Mouse (Mus musculus) embryonic facial prominence, embryonic 15.5 days (tissue): Measurements from ENCODE around the gene Mrps14. TPM values are rescaled to one million over a fixed set of nuclear protein-coding genes. Genes with fewer than 3 reads are reported as not detected.

Experiments
- ATAC-seq: fragments of 200-750 bp; cut with Nextera tagmentation; 2 replicates; pipeline ENCODE4 v1.8.0; 2017; ENCODE audit warnings: low read depth, moderate TSS enrichment; ENCODE audit not compliant: insufficient number of reproducible peaks, low FRiP score, low TSS enrichment
- H3K27ac ChIP-seq: fragments of 300-500 bp; sonication (generic); replicated peaks from 2 replicates; pipeline ENCODE4 v1.5.1; 2015; ENCODE audit warnings: mild to moderate bottlenecking, inconsistent platforms
- H3K27me3 ChIP-seq: fragments of 300-500 bp; sonication (generic); 2 replicates; pipeline ENCODE4 v1.6.1; 2015; ENCODE audit warnings: inconsistent platforms
- H3K36me3 ChIP-seq: fragments of 300-500 bp; sonication (generic); 2 replicates; pipeline ENCODE4 v1.6.1; 2015; ENCODE audit warnings: mild to moderate bottlenecking, inconsistent platforms
- H3K4me1 ChIP-seq: fragments of 300-500 bp; sonication (generic); 2 replicates; pipeline ENCODE4 v1.6.1; 2015; ENCODE audit warnings: inconsistent platforms
- H3K4me2 ChIP-seq: fragments of 300-500 bp; sonication (generic); replicated peaks from 2 replicates; pipeline ENCODE4 v1.6.1; 2015; ENCODE audit warnings: mild to moderate bottlenecking, inconsistent platforms
- H3K4me3 ChIP-seq: fragments of 300-500 bp; sonication (generic); replicated peaks from 2 replicates; pipeline ENCODE4 v1.5.1; 2015; ENCODE audit warnings: mild to moderate bottlenecking, inconsistent platforms
- H3K9ac ChIP-seq: fragments of 300-500 bp; sonication (generic); 2 replicates; pipeline ENCODE4 v1.6.1; 2015; ENCODE audit warnings: inconsistent platforms
- H3K9me3 ChIP-seq: fragments of 300-500 bp; sonication (generic); replicated peaks from 2 replicates; pipeline ENCODE4 v1.6.1; 2016; ENCODE audit warnings: inconsistent platforms
- WGBS: fragments of 180-500 bp; shearing (Covaris S2); methylation state at CpG from one replicate; pipeline ENCODE4 v1.1.7; 2015; 5-methylcytosine and 5-hydroxymethylcytosine counted together
- polyA plus RNA-seq: library from polyadenylated mRNA; unstranded; fragments of >200 nt; fragmentation: Nextera tagmentation; extraction: Ambion mirVana; gene quantifications from 2 replicates; pipeline ENCODE4 v1.2.1, GENCODE M21; 2015

The Mrps14 gene
- 225 and 232 TPM in 2 replicates for polyA plus RNA-seq

DNA sequence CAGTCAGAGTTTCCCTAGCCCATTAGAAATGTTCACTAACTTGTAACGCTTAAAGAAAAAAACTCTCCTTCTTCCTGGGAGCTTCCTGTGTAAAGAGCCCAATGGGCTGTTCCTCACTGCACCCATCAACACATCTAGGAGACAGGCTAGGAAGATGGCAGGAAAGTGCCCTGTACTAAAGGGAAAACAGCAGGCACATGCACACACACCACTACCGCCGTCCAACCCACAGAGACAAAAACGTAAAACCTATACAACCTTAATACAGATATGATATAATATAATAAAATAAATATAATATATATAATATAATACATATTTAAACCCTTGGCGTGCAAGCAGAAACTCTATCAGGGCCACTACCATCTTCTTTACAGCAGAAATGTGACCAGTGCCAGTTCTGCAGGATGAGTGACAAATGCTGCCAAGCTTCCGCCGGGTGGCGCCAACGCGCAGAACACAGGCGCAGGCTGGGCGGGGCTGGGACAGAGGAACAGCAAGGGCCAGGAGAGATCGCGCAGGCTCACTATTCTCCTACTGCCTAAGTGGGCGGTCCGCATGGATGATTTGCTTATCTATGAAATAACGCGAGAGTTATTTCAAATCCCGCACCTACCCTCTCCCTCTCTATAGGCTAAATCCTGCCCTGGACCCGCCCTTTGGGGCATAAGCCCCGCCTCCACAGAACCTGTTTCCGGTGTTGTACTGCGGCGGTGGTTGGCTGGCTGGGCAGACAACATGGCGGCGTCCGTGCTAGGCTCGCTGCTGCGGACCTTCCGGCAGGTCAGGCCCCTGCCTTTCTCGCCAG, at the start of gene Mrps14:
Gene Mrps14, plus strand, starts transcription at position 687 of the 808 bp plus-strand sequence.
- 6% methylated on average over 31 of the region's 31 CpGs for WGBS

DNA sequence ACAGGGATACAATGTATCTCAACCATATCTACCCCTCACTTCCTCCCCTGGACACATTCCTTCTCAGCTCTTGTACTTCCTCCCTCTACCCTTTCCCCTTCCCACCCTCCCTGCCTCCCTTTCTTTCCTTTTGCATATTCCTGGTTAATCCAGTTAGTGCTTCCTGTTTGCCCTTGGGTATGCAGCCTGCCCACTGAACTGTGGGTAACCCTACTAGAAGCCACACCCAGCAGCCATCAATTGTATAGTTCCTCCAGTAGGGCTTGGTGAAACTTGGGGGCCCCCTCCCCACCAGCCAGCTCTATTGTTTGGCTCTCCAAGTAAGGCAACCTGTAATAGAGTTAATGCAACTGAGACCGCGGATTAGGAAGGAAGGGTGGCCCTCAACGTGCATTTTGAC, 49.4 kb upstream of the Mrps14 start:
- 68% methylated on average over 3 of the region's 3 CpGs for WGBS
- no peak for ATAC-seq
- H3K4me2 ChIP-seq, result no peak overlapping the region

More for the DNA sequence above, at the start of gene Mrps14:
- H3K27me3 ChIP-seq, result no peaks in the 10 kb centered on the region
- peaks cover 10% of the 10 kb centered on the region for H3K36me3 ChIP-seq
- no peaks in the 10 kb centered on the region for H3K9me3 ChIP-seq
- peak within 1 kb of the TSS; percentile 75 for H3K4me2 ChIP-seq
- ATAC-seq, result peak; percentile 100
- H3K27ac ChIP-seq, result peak within 1 kb of the TSS; percentile 83
- H3K4me1 ChIP-seq, result peaks cover 13% of the 10 kb centered on the region; the same call in 1 of the 2 replicates
- H3K4me3 ChIP-seq, result peak within 1 kb of the TSS; percentile 95
- peak within 1 kb of the TSS; percentile 96 for H3K9ac ChIP-seq

DNA sequence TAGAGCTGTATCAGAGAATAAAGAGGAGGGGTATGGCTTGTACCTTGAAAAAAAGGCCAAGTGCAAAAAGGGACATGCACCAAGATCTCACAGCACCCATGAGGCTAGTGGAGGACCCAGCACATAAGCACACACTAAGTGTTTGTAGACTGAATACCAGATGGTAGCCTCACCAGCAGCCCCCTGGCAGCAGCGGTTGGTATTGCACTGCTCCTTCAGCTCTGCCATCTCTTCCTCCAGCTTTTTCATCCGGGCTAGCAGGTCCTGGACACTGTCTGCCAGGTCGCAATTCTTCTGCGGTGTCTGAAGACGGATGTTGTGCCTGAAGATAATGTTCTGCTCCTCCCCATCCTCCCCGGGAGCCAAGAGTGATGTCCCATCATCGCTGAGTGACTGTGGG, 47.7 kb upstream of the Mrps14 start:
- H3K4me2 ChIP-seq, result no peak overlapping the region
- no peak for ATAC-seq
- no peaks in the 10 kb centered on the region for H3K9me3 ChIP-seq
- WGBS, result 88% methylated on average over 7 of the region's 7 CpGs
- H3K4me3 ChIP-seq, result no peak overlapping the region
- no peak overlapping the region for H3K27ac ChIP-seq
- peaks cover 4% of the 10 kb centered on the region; the same call in 1 of the 2 replicates for H3K27me3 ChIP-seq
- peaks cover 17% of the 10 kb centered on the region for H3K4me1 ChIP-seq
- no peaks in the 10 kb centered on the region for H3K36me3 ChIP-seq
- H3K9ac ChIP-seq, result no peak overlapping the region

More for the DNA sequence above, 49.4 kb upstream of the Mrps14 start:
- Histone ChIP-seq H3K4me1 (peaks cover 17% of the 10 kb centered on the region), H3K27ac (no peak overlapping the region), H3K27me3 (peaks cover 4% of the 10 kb centered on the region; the same call in 1 of the 2 replicates), H3K4me3 (no peak overlapping the region), H3K9me3 (no peaks in the 10 kb centered on the region), H3K9ac (no peak overlapping the region), H3K36me3 (no peaks in the 10 kb centered on the region)

DNA sequence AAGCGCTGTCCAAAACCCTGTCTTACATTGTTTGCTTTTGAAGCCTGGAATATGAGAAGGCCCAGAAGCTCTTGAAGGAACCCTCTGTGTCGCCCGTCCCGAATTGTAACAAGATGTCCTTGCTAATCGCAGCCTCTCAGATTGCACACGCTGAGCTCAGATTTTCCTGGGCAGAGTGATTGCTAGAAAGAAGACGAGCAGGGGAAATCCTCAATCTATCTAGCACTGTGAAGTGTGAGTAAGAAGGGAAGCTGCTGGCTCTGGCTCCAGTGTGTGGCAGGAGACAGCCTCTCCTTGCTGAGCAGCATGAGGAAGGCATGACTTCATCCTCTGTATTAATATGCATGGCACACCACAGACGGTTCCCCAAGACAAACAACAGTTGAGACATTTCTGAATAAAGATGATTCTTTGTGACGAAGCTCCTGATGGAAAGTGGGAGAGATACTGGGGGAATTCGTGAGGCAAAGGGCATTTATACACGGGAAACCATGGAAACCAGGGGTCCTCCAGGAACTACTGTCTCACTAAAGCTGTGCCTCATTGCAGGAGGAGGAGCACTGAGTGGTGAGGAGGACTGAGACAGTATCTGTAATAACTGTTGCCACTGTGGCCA, 45.6 kb upstream of the Mrps14 start:
- Histone ChIP-seq H3K9ac (no peak overlapping the region), H3K27me3 (peaks cover 4% of the 10 kb centered on the region; the same call in 1 of the 2 replicates), H3K9me3 (no peaks in the 10 kb centered on the region), H3K4me3 (no peak overlapping the region), H3K27ac (peak overlapping the region; percentile 8), H3K36me3 (no peaks in the 10 kb centered on the region), H3K4me1 (peaks cover 21% of the 10 kb centered on the region), H3K4me2 (peak overlapping the region; percentile 21; the same call in 1 of the 2 replicates)
- ATAC-seq, result 0 out of 2 replicates have a peak, but pooled peaks have one; percentile 36
- WGBS, result 23% methylated on average over 11 of the region's 11 CpGs

DNA sequence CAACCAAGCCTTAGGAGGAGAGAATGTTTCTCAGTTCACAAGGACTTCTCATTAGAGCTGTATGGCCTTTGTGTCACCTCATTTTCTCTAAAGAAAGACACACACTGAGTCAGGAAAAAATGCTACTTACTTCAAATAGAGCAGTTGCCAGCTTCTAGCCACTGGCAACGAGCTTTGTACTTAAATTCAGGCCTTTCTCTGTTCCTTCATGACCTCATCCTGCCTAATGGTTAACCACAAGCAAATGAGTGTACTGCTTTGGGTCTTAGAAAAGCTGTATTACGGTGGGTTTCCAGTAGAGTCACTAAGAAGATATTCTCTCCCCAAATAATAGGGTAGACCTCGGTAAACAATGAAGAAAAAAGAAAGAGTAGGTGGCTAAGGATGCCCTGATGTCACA, 44.3 kb upstream of the Mrps14 start:
- peaks cover 21% of the 10 kb centered on the region for H3K4me1 ChIP-seq
- no peaks in the 10 kb centered on the region for H3K36me3 ChIP-seq
- no peak overlapping the region for H3K4me3 ChIP-seq
- H3K4me2 ChIP-seq, result no peak overlapping the region
- ATAC-seq, result no peak
- H3K27ac ChIP-seq, result no peak overlapping the region
- H3K9ac ChIP-seq, result no peak overlapping the region
- 63% methylated on average over 3 of the region's 3 CpGs for WGBS
- no peaks in the 10 kb centered on the region for H3K9me3 ChIP-seq
- H3K27me3 ChIP-seq, result peaks cover 4% of the 10 kb centered on the region; the same call in 1 of the 2 replicates

DNA sequence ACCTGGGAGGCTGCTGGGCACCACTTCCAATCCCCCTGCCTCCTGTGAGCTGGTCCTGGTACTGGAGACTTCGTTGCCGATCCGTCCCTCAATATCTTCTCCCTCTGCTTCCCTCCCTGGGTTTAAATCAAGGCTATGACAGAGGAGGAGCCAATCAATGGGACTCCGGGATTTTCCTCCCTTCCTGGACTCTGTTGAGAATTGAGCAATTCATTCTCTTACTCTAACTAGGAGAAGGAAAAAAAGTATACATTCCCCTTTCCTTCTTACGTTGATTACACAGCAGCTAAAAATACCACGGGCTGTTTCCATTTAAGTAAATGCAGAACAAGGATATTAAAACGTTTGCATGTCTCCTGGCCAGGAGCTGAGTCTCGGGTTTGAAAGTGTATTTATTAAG, 41.5 kb upstream of the Mrps14 start, which contains the start of gene Tnn:
Gene Tnn, minus strand, starts transcription at position 101 of the 400 bp plus-strand sequence.
- no peaks in the 10 kb centered on the region for H3K27me3 ChIP-seq
- H3K9me3 ChIP-seq, result no peaks in the 10 kb centered on the region
- H3K4me1 ChIP-seq, result peaks cover 21% of the 10 kb centered on the region
- WGBS, result 33% methylated on average over 8 of the region's 8 CpGs
- H3K36me3 ChIP-seq, result no peaks in the 10 kb centered on the region
- ATAC-seq, result no peak
- H3K4me2 ChIP-seq, result no peak within 1 kb of the TSS; the same call in 1 of the 2 replicates
- H3K4me3 ChIP-seq, result 0 out of 2 replicates have a peak within 1 kb of the TSS, but pooled peaks have one; percentile 3
- H3K9ac ChIP-seq, result no peak within 1 kb of the TSS
- H3K27ac ChIP-seq, result 0 out of 2 replicates have a peak within 1 kb of the TSS, but pooled peaks have one; percentile 28

DNA sequence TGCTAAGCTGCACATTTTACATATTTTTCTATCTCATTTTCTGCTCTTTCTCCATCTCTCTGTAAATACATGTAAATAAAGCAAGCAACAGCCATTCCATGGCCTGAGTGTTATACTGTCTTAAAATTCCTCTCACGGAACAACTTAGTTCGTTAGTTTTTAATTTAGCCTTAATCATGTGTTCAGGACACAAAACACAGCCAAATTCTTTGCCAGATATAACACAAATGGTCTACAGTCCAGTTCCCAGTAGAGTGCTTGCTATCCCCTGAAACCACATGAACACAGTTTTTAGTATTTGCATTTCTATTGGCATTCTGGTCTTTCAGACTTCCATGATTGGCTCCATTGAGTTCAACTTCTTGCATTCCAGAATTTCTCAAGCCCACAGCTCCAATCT, 36.8 kb upstream of the Mrps14 start:
- WGBS, result 84% methylated on average over 2 of the region's 2 CpGs

DNA sequence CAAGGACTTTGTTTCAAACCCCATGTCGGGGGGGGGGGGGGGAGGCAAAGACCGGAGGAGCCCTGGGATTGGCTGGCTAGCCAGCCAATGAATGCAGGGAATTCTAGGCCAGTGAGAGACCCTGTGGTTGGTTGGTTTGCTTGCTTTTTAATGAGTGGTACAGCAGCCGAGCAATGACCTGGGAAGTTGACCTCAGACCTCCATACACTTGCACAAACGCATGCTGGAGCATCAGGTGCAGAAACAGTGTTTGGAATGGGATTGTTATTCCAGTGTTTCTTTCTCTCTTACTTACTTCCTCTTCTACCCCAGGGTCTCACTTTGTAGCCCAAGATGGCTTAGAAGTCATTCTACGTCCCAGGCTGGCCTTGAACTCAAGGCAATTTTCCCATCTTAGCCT, 28.4 kb upstream of the Mrps14 start:
- Histone ChIP-seq H3K4me1 (no peaks in the 10 kb centered on the region), H3K4me2 (no peak overlapping the region), H3K27me3 (no peaks in the 10 kb centered on the region), H3K9ac (no peak overlapping the region), H3K9me3 (no peaks in the 10 kb centered on the region), H3K4me3 (no peak overlapping the region), H3K36me3 (no peaks in the 10 kb centered on the region), H3K27ac (no peak overlapping the region)
- no peak for ATAC-seq
- 62% methylated on average over 4 of the region's 5 CpGs for WGBS

More for the DNA sequence above, 36.8 kb upstream of the Mrps14 start:
- ATAC-seq, result no peak
- no peak overlapping the region for H3K9ac ChIP-seq
- no peak overlapping the region for H3K27ac ChIP-seq
- no peaks in the 10 kb centered on the region for H3K27me3 ChIP-seq
- H3K36me3 ChIP-seq, result no peaks in the 10 kb centered on the region
- H3K4me1 ChIP-seq, result peaks cover 9% of the 10 kb centered on the region
- no peaks in the 10 kb centered on the region for H3K9me3 ChIP-seq
- no peak overlapping the region for H3K4me2 ChIP-seq
- no peak overlapping the region for H3K4me3 ChIP-seq

DNA sequence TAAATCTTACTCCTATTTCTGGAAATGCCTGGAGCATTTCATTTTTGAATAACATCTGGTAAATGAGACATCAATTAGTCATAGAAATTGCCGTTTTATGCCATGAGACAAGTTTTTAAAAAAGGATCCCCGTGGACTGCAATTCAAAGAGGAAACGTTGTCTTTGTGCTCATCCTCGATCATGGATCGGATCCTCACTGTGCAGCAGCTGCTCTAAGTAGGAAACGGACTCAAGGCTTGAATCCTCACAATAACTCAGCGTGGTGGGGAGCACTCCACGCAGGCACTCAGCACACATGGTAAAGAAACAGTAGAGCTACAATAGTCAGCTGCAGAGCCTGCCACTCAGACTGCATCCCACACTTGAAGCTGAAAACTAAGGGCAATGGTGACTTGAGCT, 18.1 kb upstream of the Mrps14 start:
- Histone ChIP-seq H3K4me2 (no peak overlapping the region), H3K4me1 (peaks cover 6% of the 10 kb centered on the region), H3K36me3 (no peaks in the 10 kb centered on the region), H3K27me3 (no peaks in the 10 kb centered on the region), H3K9ac (no peak overlapping the region), H3K27ac (no peak overlapping the region), H3K4me3 (no peak overlapping the region), H3K9me3 (no peaks in the 10 kb centered on the region)
- WGBS, result 38% methylated on average over 8 of the region's 8 CpGs
- ATAC-seq, result no peak

DNA sequence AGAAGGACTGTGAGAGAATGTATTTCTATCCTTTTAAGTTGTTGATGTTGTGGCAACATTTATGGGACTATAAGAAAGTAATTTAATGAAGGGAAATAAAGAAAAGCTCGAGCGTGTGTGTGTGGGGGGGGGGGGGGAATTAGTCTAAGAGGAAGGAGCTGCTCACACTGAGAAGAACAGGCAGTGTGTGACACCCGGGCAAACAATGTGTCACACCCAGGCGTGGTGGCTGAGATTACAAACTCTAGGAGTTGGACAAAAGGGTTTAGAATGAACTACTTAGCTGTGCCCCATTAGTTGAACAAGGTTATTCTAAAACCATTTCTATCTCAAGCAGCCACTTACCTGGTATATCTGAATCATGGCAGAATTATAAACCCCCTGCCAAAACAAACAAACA, 13.8 kb upstream of the Mrps14 start:
- no peak for ATAC-seq
- 65% methylated on average over 4 of the region's 4 CpGs for WGBS

DNA sequence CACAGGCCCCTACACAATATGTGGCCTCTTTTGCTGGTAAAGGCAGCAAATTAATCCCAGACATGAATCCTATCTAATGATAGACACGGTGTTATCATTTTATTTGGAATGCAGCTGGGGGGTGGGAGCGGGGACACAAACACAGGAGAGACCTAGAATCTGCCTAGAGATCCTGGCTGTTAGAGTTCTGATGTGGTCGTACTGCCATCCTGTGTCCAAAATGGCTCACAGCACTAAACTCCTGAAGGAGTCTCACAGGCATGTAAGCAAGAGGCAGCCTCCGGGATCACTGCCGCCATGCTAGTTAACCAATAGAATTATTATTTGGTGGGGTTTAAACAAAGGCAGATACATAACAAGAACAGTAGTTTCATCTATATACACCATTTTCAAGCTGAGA, 10.5 kb upstream of the Mrps14 start:
- H3K4me2 ChIP-seq, result no peak overlapping the region
- no peak overlapping the region for H3K27ac ChIP-seq
- no peaks in the 10 kb centered on the region for H3K36me3 ChIP-seq
- no peak overlapping the region for H3K4me3 ChIP-seq
- H3K9me3 ChIP-seq, result no peaks in the 10 kb centered on the region
- H3K4me1 ChIP-seq, result peaks cover 4% of the 10 kb centered on the region
- ATAC-seq, result no peak; the same call in 1 of the 2 replicates
- H3K9ac ChIP-seq, result no peak overlapping the region
- H3K27me3 ChIP-seq, result no peaks in the 10 kb centered on the region
- WGBS, result 7% methylated on average over 5 of the region's 5 CpGs

More for the DNA sequence above, 13.8 kb upstream of the Mrps14 start:
- Histone ChIP-seq H3K36me3 (no peaks in the 10 kb centered on the region), H3K4me1 (peaks cover 7% of the 10 kb centered on the region), H3K4me3 (no peak overlapping the region), H3K9ac (no peak overlapping the region), H3K27ac (no peak overlapping the region), H3K4me2 (no peak overlapping the region), H3K27me3 (no peaks in the 10 kb centered on the region), H3K9me3 (no peaks in the 10 kb centered on the region)
